Mouse (Mus musculus): ENCODE measurements around the gene Def8.
"Not testable (repeated sequence)": the region's sequence is repeated elsewhere in the genome, so short reads cannot be mapped to it uniquely, and the experiment has no call there.

The Def8 gene

GRCm38 (mm10) chr8:123412560-123413170, 10.7 kb upstream of the Def8 start:
- peak in 1 of 2 experiments; percentile 64 for DNase-seq (ENCODE audit: low spot score in 2 of 2)

GRCm38 (mm10) chr8:123414255-123414654, 9.1 kb upstream of the Def8 start:
- no peak for DNase-seq (ENCODE audit: low spot score in 2 of 2)

DNA sequence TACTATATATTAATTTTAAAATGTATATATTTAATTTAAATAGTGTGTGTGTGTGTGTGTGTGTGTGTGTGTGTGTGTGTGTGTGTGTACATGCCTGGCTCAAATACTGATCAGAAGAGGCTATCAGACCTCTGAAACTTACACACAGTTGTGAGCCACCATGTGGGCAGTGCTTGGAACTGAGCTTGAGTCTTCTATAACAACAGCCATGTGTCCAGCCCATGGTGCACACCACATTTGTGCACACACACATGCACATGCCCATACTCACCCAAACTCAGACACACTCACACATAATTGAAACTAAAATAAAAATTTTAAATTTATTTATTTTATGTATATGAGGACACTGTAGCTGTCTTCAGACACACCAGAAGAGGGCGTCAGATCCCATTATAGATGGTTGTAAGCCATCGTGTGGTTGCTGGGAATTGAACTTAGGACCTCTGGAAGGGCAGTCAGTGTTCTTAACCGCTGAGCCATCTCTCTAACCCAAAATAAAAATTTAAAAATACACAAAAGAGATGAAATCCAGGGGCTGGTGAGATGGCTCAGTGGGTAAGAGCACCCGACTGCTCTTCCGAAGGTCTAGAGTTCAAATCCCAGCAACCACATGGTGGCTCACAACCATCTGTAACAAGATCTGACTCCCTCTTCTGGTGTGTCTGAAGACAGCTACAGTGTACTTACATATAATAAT, 8.2 kb upstream of the Def8 start:
- not testable (repeated sequence) for DNase-seq (ENCODE audit: low spot score in 2 of 2)

GRCm38 (mm10) chr8:123415967-123416943, 7.1 kb upstream of the Def8 start:
- DNase-seq (ENCODE audit: low spot score in 2 of 2) = no peak

DNA sequence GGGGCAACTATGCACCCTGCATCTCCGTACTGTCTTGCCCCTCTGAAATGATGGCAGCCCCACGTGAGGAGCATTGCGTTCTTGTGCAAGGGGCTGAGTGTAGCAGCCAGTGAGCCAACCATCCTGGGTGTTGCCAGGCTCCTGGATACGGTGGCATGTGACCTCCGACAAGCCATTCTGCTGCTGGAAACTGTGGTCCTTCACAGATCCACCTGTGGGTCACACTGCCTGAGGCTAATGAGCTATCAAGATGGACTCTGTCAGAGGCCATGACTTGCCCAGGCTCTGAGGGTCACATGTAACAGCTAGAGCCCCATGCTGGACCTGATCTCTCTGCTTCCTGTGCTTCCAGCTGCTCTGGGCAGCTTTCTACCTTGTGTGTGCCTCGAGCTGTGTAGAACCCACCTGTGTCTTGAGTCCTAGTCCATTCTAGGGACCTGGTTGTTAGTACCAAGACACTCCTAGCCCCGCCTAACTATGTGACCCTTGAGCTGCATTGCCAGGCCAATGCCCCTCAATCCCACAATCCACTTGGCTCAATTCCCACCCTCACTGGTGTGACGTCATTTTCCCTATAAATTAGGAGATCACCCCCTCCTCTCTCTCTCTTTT, 6.3 kb upstream of the Def8 start:
- peak in 1 of 2 experiments; percentile 60 for DNase-seq (ENCODE audit: low spot score in 2 of 2)

DNA sequence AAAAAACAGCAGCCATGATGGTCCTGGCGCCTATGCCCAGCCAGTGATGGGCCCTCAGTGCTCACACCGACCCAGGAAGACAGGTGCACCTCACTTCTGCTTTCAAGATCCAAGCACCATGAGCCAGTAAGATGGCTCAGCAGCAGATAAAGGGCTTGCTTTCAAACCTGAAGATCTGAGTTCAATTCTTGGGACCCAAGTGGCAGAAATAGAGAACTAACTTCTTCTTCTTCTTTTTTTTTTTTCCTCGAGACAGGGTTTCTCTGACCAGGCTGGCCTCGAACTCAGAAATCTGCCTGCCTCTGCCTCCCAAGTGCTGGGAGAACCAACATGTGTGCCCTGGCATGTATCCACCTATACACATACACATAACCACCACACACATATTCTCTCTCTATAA, 3.6 kb upstream of the Def8 start:
- no peak for DNase-seq (ENCODE audit: low spot score in 2 of 2)

DNA sequence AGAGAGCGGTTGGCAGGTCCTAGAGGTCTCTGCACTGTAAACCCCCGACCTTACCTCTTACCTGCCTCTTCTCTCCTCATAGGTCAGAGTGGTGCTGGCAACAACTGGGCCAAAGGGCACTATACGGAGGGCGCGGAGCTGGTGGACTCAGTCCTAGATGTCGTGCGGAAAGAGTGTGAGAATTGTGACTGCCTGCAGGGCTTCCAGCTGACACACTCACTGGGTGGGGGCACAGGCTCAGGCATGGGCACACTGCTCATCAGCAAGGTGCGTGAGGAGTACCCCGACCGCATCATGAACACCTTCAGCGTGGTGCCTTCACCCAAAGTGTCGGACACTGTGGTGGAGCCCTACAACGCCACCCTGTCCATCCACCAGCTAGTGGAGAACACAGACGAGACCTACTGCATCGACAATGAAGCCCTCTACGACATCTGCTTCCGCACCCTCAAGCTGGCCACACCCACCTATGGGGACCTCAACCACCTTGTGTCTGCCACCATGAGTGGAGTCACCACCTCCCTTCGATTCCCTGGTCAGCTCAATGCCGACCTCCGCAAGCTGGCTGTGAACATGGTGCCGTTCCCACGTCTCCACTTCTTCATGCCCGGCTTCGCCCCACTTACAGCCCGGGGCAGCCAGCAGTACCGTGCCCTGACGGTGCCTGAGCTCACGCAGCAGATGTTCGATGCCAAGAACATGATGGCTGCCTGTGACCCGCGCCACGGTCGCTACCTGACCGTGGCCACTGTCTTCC, 2.6 kb upstream of the Def8 start:
- peak in 1 of 2 experiments; percentile 59 for DNase-seq (ENCODE audit: low spot score in 2 of 2)

- DNase-seq (ENCODE audit: low spot score in 2 of 2) = no peak
These were observed 2.0 kb upstream of the Def8 start for GRCm38 (mm10) chr8:123421325-123421724.

DNA sequence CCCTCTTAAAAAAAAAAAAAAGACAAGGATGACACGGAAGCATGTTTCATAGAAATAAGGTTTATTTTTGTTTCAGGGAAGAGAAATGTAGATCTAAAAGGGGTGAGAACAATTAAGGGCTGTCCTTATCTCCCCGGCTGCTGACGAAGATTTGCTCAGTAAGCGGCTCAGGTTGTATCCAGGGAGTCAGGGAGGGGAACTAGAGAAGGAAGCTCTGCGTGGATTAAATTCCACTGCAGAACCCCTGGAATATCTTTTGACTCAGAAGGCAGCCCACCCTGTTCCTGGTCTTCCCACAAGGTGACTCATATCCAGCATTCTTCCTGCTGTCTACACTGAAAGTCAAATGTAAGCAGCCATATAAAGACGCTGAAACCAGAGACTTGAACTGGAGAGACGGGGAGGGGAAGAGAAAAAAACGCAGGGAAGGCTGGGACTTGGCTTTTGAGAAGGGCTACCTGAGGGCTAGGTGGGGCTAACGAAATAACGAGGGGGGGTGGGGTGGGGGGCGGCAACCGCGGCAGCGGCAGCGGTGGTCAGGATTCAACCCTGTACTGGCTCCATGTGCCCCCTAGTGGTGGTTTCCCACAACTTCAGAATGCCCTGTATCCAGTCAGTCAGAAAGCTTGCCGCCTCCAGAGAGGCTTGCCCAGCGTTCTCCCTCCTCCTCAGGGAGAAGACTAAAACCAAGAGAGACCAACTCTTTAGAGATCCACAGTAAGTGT, 1.1 kb upstream of the Def8 start:
- DNase-seq (ENCODE audit: low spot score in 2 of 2) = peak; percentile 68 to 84

GRCm38 (mm10) chr8:123422781-123423159, 557 bp upstream of the Def8 start:
- DNase-seq (ENCODE audit: low spot score in 2 of 2) = no peak

DNA sequence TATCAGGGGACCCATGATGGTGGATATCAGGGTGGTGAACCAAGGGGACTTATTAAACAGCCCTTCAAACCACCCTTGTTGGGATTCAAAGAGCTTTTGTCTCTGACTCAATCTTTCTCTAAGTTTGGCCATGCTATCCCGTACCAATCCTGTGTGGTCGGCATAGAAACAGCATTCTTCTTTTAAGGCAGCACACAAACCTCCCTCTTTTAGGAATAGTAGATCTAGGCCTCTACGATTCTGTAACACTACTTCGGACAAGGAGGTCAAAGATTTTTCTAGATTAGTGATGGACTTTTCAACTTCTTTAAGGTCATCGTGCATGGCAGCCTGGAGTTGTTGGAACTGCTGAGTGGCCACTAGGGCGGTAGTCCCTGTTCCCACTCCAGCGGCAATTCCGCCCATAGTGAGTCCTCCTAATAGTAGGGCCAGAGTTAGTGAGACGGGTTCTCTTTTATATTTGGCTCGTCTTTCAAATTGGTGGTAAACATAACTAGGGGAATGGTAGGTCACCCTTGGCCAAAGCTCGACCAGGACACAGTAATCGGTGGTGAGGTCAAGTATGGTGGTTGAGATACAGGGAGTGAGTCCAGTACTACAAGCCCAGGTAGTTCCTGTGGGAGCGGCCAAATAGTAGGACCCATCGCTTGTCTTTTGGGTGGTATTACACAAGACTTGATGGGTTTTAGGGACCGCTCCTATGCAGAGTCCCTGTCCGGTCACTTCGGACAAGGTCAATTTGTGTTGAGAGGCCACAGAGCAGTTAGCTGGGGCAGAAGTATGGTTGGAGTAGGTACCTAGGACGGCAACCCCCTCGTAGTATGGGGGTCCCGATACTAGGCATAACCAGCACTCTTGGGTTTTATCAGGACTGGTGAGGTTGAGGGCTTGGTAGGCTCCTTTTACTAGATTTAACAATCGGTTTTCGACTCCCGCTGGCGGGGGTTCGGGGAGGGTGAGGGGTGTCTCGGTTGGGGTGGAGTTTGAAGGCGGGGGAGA, 3.5 kb downstream of the Def8 start:
- DNase-seq (ENCODE audit: low spot score in 2 of 2) = no peak

DNA sequence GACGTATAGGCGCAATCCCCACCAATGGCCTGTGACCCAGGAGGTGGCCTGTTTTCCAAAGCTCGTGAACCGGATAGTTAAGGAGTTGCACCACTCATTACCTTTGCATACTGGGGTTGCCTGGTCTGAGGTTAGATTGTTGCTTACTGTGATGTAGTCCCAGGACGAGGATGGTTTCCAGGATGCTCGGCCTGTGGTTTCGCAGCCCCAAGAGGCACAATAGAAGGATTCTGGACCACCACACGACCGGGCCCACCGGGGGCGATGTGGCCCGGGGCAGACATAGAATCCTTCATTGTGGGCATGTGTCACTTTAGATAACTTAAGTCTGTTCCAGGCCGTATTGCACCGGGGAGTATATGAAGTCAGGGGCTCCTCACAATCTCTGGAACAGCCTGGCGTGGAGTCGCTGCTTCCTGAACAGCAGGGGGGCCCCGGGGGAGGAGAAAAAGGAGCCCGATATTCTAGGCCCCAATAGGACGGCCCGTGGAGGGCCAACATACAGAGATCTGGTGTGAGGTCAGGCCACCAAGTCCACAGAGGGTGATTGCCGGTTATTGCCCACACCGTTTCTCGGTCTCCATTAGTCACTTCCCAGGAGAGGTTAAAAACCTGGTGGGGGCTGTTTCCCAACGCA, 4.4 kb downstream of the Def8 start:
- DNase-seq (ENCODE audit: low spot score in 2 of 2) = no peak

DNA sequence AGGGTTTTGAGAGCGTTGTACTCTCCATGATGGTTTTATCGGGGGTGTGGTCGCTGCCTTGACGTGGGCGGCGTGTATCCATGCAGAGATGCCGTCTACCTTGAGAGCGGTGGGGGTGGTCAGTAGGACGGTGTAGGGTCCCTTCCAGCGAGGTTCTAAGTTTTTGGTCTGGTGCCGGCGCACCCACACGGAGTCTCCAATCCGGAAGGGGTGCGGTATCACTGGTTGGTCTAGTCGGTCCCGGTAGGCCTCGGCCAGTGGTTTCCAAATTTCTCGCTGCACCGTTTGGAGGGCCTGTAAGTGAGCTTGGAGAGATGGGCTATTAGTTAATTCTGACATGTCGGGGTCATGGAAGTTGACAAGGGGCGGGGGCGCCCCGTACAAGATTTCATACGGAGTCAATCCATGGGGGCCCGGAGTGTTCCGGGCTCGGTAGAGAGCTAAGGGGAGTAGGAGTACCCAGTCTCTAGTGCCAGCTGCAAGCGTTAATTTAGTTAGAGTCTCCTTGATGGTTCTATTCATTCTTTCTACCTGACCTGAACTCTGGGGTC, 5.1 kb downstream of the Def8 start:
- no peak for DNase-seq (ENCODE audit: low spot score in 2 of 2)

GRCm38 (mm10) chr8:123428939-123429721, 5.8 kb downstream of the Def8 start:
- DNase-seq (ENCODE audit: low spot score in 2 of 2) = no peak

GRCm38 (mm10) chr8:123429722-123430013, 6.3 kb downstream of the Def8 start:
- DNase-seq (ENCODE audit: low spot score in 2 of 2) = not testable (repeated sequence)

GRCm38 (mm10) chr8:123430936-123431335, 7.6 kb downstream of the Def8 start:
- DNase-seq (ENCODE audit: low spot score in 2 of 2) = not testable (repeated sequence)

- DNase-seq (ENCODE audit: low spot score in 2 of 2) = no peak
These were observed 8.5 kb downstream of the Def8 start for GRCm38 (mm10) chr8:123431616-123432365.
